Mouse (Mus musculus) neural tube, embryonic 11.5 days (tissue): ENCODE data around the gene Siah2. TPM values are rescaled to one million over a fixed set of nuclear protein-coding genes. Genes with fewer than 3 reads are reported as not detected.

Experiments
- ATAC-seq: fragments of 200-750 bp; cut with Nextera tagmentation; 2 replicates; pipeline ENCODE4 v1.8.0; 2017; ENCODE audit warnings: moderate number of reproducible peaks, mild to moderate bottlenecking, moderate TSS enrichment, moderate library complexity; ENCODE audit not compliant: insufficient read depth, low FRiP score, low TSS enrichment
- DNase-seq: peaks from one replicate; pipeline ENCODE4 v3.0.0-alpha.2; 2015; ENCODE audit warnings: low spot score
- H3K27ac ChIP-seq: fragments of 300-500 bp; sonication (generic); 2 replicates; pipeline ENCODE4 v1.5.1; 2014; ENCODE audit warnings: low read depth, mild to moderate bottlenecking, low read length
- H3K27me3 ChIP-seq: fragments of 300-500 bp; sonication (generic); 2 replicates; pipeline ENCODE4 v1.6.1; 2014; ENCODE audit warnings: mild to moderate bottlenecking, low read length, mixed read lengths; ENCODE audit not compliant: control insufficient read depth, insufficient read depth
- H3K36me3 ChIP-seq: fragments of 300-500 bp; sonication (generic); 2 replicates; pipeline ENCODE4 v1.6.1; 2014; ENCODE audit warnings: mild to moderate bottlenecking, low read length, moderate library complexity, mixed read lengths; ENCODE audit not compliant: control insufficient read depth, insufficient read depth
- H3K4me1 ChIP-seq: fragments of 300-500 bp; sonication (generic); 2 replicates; pipeline ENCODE4 v1.6.1; 2014; ENCODE audit warnings: low read length, mixed read lengths; ENCODE audit not compliant: control insufficient read depth, insufficient read depth
- H3K4me2 ChIP-seq: fragments of 300-500 bp; sonication (generic); 2 replicates; pipeline ENCODE4 v1.6.1; 2014; ENCODE audit warnings: low read depth, mild to moderate bottlenecking, moderate library complexity
- H3K4me3 ChIP-seq: fragments of 300-500 bp; sonication (generic); 2 replicates; pipeline ENCODE4 v1.5.1; 2014; ENCODE audit warnings: low read depth, low read length
- H3K9ac ChIP-seq: fragments of 300-500 bp; sonication (generic); 2 replicates; pipeline ENCODE4 v1.6.1; 2014; ENCODE audit warnings: mild to moderate bottlenecking, low read length
- H3K9me3 ChIP-seq: fragments of 300-500 bp; sonication (generic); 2 replicates; pipeline ENCODE4 v1.6.1; 2016; ENCODE audit warnings: low read length; ENCODE audit not compliant: control insufficient read depth
- WGBS: fragments of 180-500 bp; shearing (Covaris S2); extraction: QIAGEN DNeasy Blood & Tissue Kit; methylation state at CpG from one replicate; pipeline ENCODE4 v1.1.7; 2014; 5-methylcytosine and 5-hydroxymethylcytosine counted together
- polyA plus RNA-seq: library from polyadenylated mRNA; unstranded; fragments of >200 nt; fragmentation: Nextera tagmentation; extraction: Ambion mirVana; gene quantifications from 2 replicates; pipeline ENCODE4 v1.2.1, GENCODE M21; 2014

Gene Siah2
- polyA plus RNA-seq, 1 experiment from 2014 or later, result 6.4 TPM

- ATAC-seq (no peak), DNase-seq (no peak)
- Histone ChIP-seq H3K27me3 (no peaks in the 10 kb centered on the region), H3K4me2 (no peak overlapping the region), H3K4me3 (no peak overlapping the region), H3K27ac (no peak overlapping the region), H3K4me1 (no peaks in the 10 kb centered on the region), H3K9ac (no peak overlapping the region), H3K9me3 (no peaks in the 10 kb centered on the region), H3K36me3 (no peaks in the 10 kb centered on the region)
- WGBS, result 83% methylated on average over 9 of the region's 9 CpGs
Observed at GRCm38 (mm10) chr3:58703748-58704147, 11.5 kb upstream of the Siah2 start.

GRCm38 (mm10) chr3:58702329-58702728, 10.1 kb upstream of the Siah2 start:
- 93% methylated on average over 1 of the region's 1 CpGs for WGBS
- H3K9me3 ChIP-seq, result no peaks in the 10 kb centered on the region
- H3K9ac ChIP-seq, result no peak overlapping the region
- no peak overlapping the region for H3K4me3 ChIP-seq
- H3K27ac ChIP-seq, result no peak overlapping the region
- H3K36me3 ChIP-seq, result no peaks in the 10 kb centered on the region
- H3K4me1 ChIP-seq, result no peaks in the 10 kb centered on the region
- DNase-seq, result no peak
- H3K4me2 ChIP-seq, result no peak overlapping the region
- no peaks in the 10 kb centered on the region for H3K27me3 ChIP-seq
- no peak for ATAC-seq

GRCm38 (mm10) chr3:58701441-58701840, 9.2 kb upstream of the Siah2 start:
- DNase-seq, result no peak

GRCm38 (mm10) chr3:58697926-58698325, 5.7 kb upstream of the Siah2 start:
- Histone ChIP-seq H3K27ac (no peak overlapping the region), H3K9ac (no peak overlapping the region), H3K4me2 (no peak overlapping the region), H3K27me3 (no peaks in the 10 kb centered on the region), H3K4me3 (no peak overlapping the region), H3K9me3 (no peaks in the 10 kb centered on the region), H3K36me3 (no peaks in the 10 kb centered on the region), H3K4me1 (no peaks in the 10 kb centered on the region)
- 77% methylated on average over 4 of the region's 4 CpGs for WGBS
- no peak for DNase-seq
- no peak for ATAC-seq

More at GRCm38 (mm10) chr3:58701441-58701840, 9.2 kb upstream of the Siah2 start:
- WGBS, result 84% methylated on average over 1 of the region's 1 CpGs
- Histone ChIP-seq H3K4me3 (no peak overlapping the region), H3K9ac (no peak overlapping the region), H3K36me3 (no peaks in the 10 kb centered on the region), H3K4me1 (no peaks in the 10 kb centered on the region), H3K4me2 (no peak overlapping the region), H3K9me3 (no peaks in the 10 kb centered on the region), H3K27ac (no peak overlapping the region), H3K27me3 (no peaks in the 10 kb centered on the region)
- ATAC-seq, result no peak

GRCm38 (mm10) chr3:58696806-58697205, 4.6 kb upstream of the Siah2 start:
- Histone ChIP-seq H3K27ac (no peak overlapping the region), H3K9ac (no peak overlapping the region), H3K27me3 (no peaks in the 10 kb centered on the region), H3K4me2 (no peak overlapping the region), H3K4me3 (no peak overlapping the region), H3K36me3 (no peaks in the 10 kb centered on the region), H3K4me1 (peaks cover 3% of the 10 kb centered on the region; the same call in 1 of the 2 replicates), H3K9me3 (no peaks in the 10 kb centered on the region)
- WGBS, result 60% methylated on average over 3 of the region's 3 CpGs
- DNase-seq, result no peak
- no peak for ATAC-seq

GRCm38 (mm10) chr3:58695507-58695906, 3.3 kb upstream of the Siah2 start:
- no peaks in the 10 kb centered on the region for H3K9me3 ChIP-seq
- peaks cover 3% of the 10 kb centered on the region; the same call in 1 of the 2 replicates for H3K4me1 ChIP-seq
- no peak overlapping the region for H3K27ac ChIP-seq
- 38% methylated on average over 7 of the region's 7 CpGs for WGBS
- DNase-seq (no peak), ATAC-seq (no peak)
- H3K4me3 ChIP-seq, result no peak overlapping the region
- H3K4me2 ChIP-seq, result no peak overlapping the region
- H3K9ac ChIP-seq, result no peak overlapping the region
- no peaks in the 10 kb centered on the region for H3K36me3 ChIP-seq
- H3K27me3 ChIP-seq, result no peaks in the 10 kb centered on the region

GRCm38 (mm10) chr3:58695044-58695443, 2.8 kb upstream of the Siah2 start:
- H3K9me3 ChIP-seq, result no peaks in the 10 kb centered on the region
- peaks cover 3% of the 10 kb centered on the region; the same call in 1 of the 2 replicates for H3K4me1 ChIP-seq
- DNase-seq (no peak), ATAC-seq (no peak)
- no peak overlapping the region for H3K9ac ChIP-seq
- no peak overlapping the region for H3K4me2 ChIP-seq
- no peak overlapping the region for H3K4me3 ChIP-seq
- WGBS, result 74% methylated on average over 1 of the region's 1 CpGs
- no peaks in the 10 kb centered on the region for H3K27me3 ChIP-seq
- H3K36me3 ChIP-seq, result no peaks in the 10 kb centered on the region
- no peak overlapping the region for H3K27ac ChIP-seq

- ATAC-seq, result no peak
- DNase-seq, result no peak
- H3K9me3 ChIP-seq, result no peaks in the 10 kb centered on the region
- H3K36me3 ChIP-seq, result no peaks in the 10 kb centered on the region
- no peak overlapping the region for H3K4me3 ChIP-seq
- H3K9ac ChIP-seq, result no peak overlapping the region
- H3K27ac ChIP-seq, result no peak overlapping the region
- H3K4me1 ChIP-seq, result peaks cover 3% of the 10 kb centered on the region; the same call in 1 of the 2 replicates
- no peak overlapping the region for H3K4me2 ChIP-seq
- no peaks in the 10 kb centered on the region for H3K27me3 ChIP-seq
- WGBS, result 81% methylated on average over 7 of the region's 7 CpGs
Observed at GRCm38 (mm10) chr3:58693331-58693730, 1.1 kb upstream of the Siah2 start.

- Histone ChIP-seq H3K4me1 (peaks cover 3% of the 10 kb centered on the region; the same call in 1 of the 2 replicates), H3K4me3 (peak overlapping the region; percentile 77), H3K9me3 (no peaks in the 10 kb centered on the region), H3K4me2 (peak overlapping the region; percentile 97), H3K27me3 (no peaks in the 10 kb centered on the region), H3K36me3 (no peaks in the 10 kb centered on the region), H3K9ac (peak overlapping the region; percentile 77), H3K27ac (peak overlapping the region; percentile 56; the same call in 1 of the 2 replicates)
- ATAC-seq (peak; percentile 13), DNase-seq (peak; percentile 54)
- under 1% methylated on average over 47 of the region's 65 CpGs for WGBS
Observed at GRCm38 (mm10) chr3:58691374-58691939, 743 bp downstream of the Siah2 start.
